Mouse (Mus musculus) embryonic facial prominence, embryonic 14.5 days (tissue): ENCODE data around the gene Sos1. TPM values are rescaled to one million over a fixed set of nuclear protein-coding genes. Genes with fewer than 3 reads are reported as not detected.

Experiments used
- ATAC-seq: fragments of 200-750 bp; cut with Nextera tagmentation; 2 replicates; pipeline ENCODE4 v1.8.0; 2017; ENCODE audit warnings: low read depth, moderate number of reproducible peaks, moderate TSS enrichment
- DNase-seq: peaks from one replicate; pipeline ENCODE4 v3.0.0-alpha.2; 2015; ENCODE audit warnings: low spot score
- H3K27ac ChIP-seq: fragments of 300-500 bp; sonication (generic); replicated peaks from 2 replicates; pipeline ENCODE4 v1.5.1; 2014; ENCODE audit warnings: low read depth, mild to moderate bottlenecking, low read length, moderate library complexity
- H3K27me3 ChIP-seq: fragments of 300-500 bp; sonication (generic); replicated peaks from 2 replicates; pipeline ENCODE4 v1.6.1; 2014; ENCODE audit warnings: low read length; ENCODE audit not compliant: control insufficient read depth, insufficient read depth
- H3K36me3 ChIP-seq: fragments of 300-500 bp; sonication (generic); 2 replicates; pipeline ENCODE4 v1.6.1; 2014; ENCODE audit warnings: low read length, mixed read lengths; ENCODE audit not compliant: control insufficient read depth, insufficient read depth
- H3K4me1 ChIP-seq: fragments of 300-500 bp; sonication (generic); 2 replicates; pipeline ENCODE4 v1.6.1; 2014; ENCODE audit warnings: antibody characterized with exemption, low read length; ENCODE audit not compliant: control insufficient read depth, insufficient read depth
- H3K4me2 ChIP-seq: fragments of 300-500 bp; sonication (generic); 2 replicates; pipeline ENCODE4 v1.6.1; 2014; ENCODE audit warnings: low read depth, mild to moderate bottlenecking, low read length, moderate library complexity, mixed read lengths
- H3K4me3 ChIP-seq: fragments of 300-500 bp; sonication (generic); 2 replicates; pipeline ENCODE4 v1.5.1; 2014; ENCODE audit warnings: low read depth, mild to moderate bottlenecking, low read length
- H3K9ac ChIP-seq: fragments of 300-500 bp; sonication (generic); 2 replicates; pipeline ENCODE4 v1.6.1; 2014; ENCODE audit warnings: low read depth, mild to moderate bottlenecking, low read length, moderate library complexity, mixed read lengths
- H3K9me3 ChIP-seq: fragments of 300-500 bp; sonication (generic); 2 replicates; pipeline ENCODE4 v1.6.1; 2016; ENCODE audit warnings: low read length; ENCODE audit not compliant: control insufficient read depth
- WGBS: fragments of 180-500 bp; shearing (Covaris S2); extraction: QIAGEN DNeasy Blood & Tissue Kit; methylation state at CpG from one replicate; pipeline ENCODE4 v1.1.7; 2014; 5-methylcytosine and 5-hydroxymethylcytosine counted together
- polyA plus RNA-seq: library from polyadenylated mRNA; unstranded; fragments of >200 nt; fragmentation: Nextera tagmentation; extraction: Ambion mirVana; gene quantifications from 2 replicates; pipeline ENCODE4 v1.2.1, GENCODE M21; 2014

Sos1 gene
- polyA plus RNA-seq, 1 experiment from 2014 or later = 8.3 TPM

DNA sequence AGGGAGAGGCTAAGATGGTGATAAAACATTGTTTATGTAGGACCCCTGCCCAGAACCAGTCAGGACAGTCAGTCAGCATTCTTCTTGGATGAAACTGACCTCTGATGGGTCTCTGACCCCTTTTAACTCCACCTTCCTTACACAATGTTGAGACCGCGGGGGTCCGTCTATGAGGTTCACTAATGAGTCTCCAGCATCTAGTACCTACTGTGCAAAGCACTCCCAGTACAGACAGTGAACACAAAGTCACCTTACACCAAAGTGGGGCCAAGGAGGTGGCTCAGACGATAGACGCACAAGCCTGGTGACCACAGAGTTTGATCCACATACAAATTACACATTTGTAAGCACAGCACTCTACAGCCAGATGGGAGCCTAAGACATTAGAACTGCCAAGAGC, 20.0 kb downstream of the Sos1 start:
- Histone ChIP-seq H3K36me3 (no peaks in the 10 kb centered on the region), H3K4me3 (no peak overlapping the region), H3K27ac (no peak overlapping the region), H3K4me2 (no peak overlapping the region), H3K4me1 (no peaks in the 10 kb centered on the region), H3K9me3 (no peaks in the 10 kb centered on the region), H3K27me3 (no peaks in the 10 kb centered on the region), H3K9ac (no peak overlapping the region)
- ATAC-seq (no peak), DNase-seq (no peak)
- WGBS = 66% methylated on average over 5 of the region's 5 CpGs

DNA sequence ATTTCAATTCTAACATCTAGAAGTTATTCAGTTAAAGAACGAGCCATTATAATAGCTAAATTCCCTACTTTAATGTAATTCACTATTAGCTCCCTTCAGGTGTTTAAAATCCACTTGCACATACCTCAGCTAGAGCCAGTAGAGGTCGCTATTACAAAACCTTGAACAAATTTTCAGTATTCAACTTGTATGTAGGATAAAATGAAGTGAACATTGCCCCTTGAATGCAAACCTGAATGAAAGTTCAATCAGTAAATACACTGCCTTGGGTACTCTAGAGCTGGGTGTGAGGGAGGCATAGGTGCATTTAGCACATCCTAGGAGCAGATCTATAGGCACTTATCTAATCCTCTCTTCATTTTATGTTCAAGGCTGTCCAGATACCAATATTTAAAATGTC, 24.6 kb downstream of the Sos1 start:
- no peak overlapping the region for H3K27ac ChIP-seq

DNA sequence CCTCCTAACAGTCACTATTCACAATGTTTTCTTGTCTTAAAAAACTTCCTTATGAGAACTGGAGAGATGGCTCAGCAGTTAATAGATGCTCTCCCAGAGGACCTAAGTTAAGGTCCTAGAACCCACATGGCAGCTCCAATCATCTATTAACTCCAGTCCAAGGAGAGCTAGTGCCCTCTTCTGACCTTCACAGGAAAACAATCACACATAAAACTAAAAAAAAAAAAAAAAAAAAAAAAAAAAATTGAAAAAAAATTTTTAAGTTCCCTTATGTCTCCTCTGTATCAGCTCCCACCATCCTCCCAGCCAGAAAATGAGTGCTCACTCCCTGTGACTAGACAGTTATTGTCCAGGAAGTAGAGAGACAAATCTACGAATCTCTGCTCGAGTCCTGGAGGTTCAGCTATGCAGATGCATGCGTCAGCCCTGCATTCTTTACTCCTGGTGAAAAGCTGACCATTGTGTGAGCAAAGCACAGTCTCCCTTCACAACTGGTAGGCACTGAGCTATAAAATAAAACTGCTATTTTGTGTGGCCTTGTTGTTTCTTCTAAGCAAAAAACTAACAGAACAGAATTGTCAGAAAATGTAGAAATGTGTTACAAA, 29.7 kb downstream of the Sos1 start:
- WGBS = 64% methylated on average over 3 of the region's 3 CpGs
- Histone ChIP-seq H3K9me3 (no peaks in the 10 kb centered on the region), H3K4me1 (no peaks in the 10 kb centered on the region), H3K27me3 (no peaks in the 10 kb centered on the region), H3K27ac (no peak overlapping the region), H3K4me3 (no peak overlapping the region), H3K9ac (no peak overlapping the region), H3K36me3 (peaks cover 45% of the 10 kb centered on the region), H3K4me2 (no peak overlapping the region)
- DNase-seq (no peak), ATAC-seq (no peak)

More for the DNA sequence above, 24.6 kb downstream of the Sos1 start:
- Histone ChIP-seq H3K4me1 (no peaks in the 10 kb centered on the region), H3K4me3 (no peak overlapping the region), H3K36me3 (peaks cover 8% of the 10 kb centered on the region; the same call in 1 of the 2 replicates), H3K9ac (no peak overlapping the region), H3K27me3 (no peaks in the 10 kb centered on the region), H3K9me3 (no peaks in the 10 kb centered on the region), H3K4me2 (no peak overlapping the region)
- DNase-seq = peak; percentile 77
- ATAC-seq = no peak
- 34% methylated on average over 2 of the region's 2 CpGs for WGBS

GRCm38 (mm10) chr17:80446470-80446869, 33.8 kb downstream of the Sos1 start:
- ATAC-seq = no peak
- no peak overlapping the region for H3K27ac ChIP-seq
- H3K9ac ChIP-seq = no peak overlapping the region
- H3K4me2 ChIP-seq = no peak overlapping the region
- H3K27me3 ChIP-seq = no peaks in the 10 kb centered on the region
- no peak overlapping the region for H3K4me3 ChIP-seq
- H3K4me1 ChIP-seq = no peaks in the 10 kb centered on the region
- H3K9me3 ChIP-seq = no peaks in the 10 kb centered on the region
- no peak for DNase-seq
- 93% methylated on average over 5 of the region's 5 CpGs for WGBS
- peaks cover 76% of the 10 kb centered on the region for H3K36me3 ChIP-seq

DNA sequence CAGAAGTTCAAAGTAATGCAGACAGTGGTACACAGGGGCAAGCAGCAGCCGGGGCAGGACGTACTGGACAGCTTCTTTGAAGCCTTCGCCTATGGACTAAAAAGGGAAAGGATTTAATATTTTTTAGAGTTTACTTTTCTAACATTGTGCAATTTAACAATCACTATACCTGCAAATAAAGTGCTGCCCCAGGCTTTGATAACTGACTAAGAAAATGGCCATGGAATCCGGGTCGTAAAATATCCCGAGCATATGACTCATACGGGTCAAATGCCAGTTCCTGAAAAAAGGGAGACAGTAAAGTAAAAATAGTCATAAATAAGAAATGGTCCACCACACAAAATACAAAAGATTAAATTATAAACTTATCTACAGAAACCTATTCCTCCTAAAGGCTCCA, 34.8 kb downstream of the Sos1 start:
- Histone ChIP-seq H3K4me1 (no peaks in the 10 kb centered on the region), H3K27me3 (no peaks in the 10 kb centered on the region), H3K4me3 (no peak overlapping the region), H3K9ac (no peak overlapping the region), H3K27ac (no peak overlapping the region), H3K9me3 (no peaks in the 10 kb centered on the region), H3K36me3 (peaks cover 79% of the 10 kb centered on the region), H3K4me2 (no peak overlapping the region)
- no peak for DNase-seq
- 86% methylated on average over 7 of the region's 7 CpGs for WGBS
- ATAC-seq = no peak

DNA sequence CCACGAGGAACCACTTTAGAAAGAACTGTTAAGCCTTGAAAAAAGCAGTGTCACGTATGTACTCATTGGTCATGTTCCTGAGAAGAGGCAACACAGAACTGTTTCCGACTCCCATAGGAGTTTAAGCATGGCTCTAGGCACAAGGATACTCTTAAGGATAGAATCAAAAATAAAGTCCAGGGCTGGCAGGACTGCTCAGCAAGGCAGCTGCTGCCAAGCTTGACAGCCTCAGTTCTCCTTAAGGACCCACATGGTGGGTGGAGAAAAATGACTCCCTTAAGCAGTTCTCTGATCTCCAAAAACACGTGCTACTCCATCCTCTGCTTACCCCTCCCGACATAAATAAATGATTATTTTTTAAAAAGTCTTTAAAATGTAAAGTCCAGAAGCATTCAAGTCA, 44.6 kb downstream of the Sos1 start:
- ATAC-seq (no peak), DNase-seq (no peak)
- H3K27me3 ChIP-seq = no peaks in the 10 kb centered on the region
- WGBS = 86% methylated on average over 5 of the region's 5 CpGs
- H3K9me3 ChIP-seq = no peaks in the 10 kb centered on the region
- H3K9ac ChIP-seq = no peak overlapping the region
- H3K4me3 ChIP-seq = no peak overlapping the region
- no peaks in the 10 kb centered on the region for H3K4me1 ChIP-seq
- H3K27ac ChIP-seq = no peak overlapping the region; the same call in 1 of the 2 replicates
- no peak overlapping the region for H3K4me2 ChIP-seq
- peaks cover 54% of the 10 kb centered on the region for H3K36me3 ChIP-seq

DNA sequence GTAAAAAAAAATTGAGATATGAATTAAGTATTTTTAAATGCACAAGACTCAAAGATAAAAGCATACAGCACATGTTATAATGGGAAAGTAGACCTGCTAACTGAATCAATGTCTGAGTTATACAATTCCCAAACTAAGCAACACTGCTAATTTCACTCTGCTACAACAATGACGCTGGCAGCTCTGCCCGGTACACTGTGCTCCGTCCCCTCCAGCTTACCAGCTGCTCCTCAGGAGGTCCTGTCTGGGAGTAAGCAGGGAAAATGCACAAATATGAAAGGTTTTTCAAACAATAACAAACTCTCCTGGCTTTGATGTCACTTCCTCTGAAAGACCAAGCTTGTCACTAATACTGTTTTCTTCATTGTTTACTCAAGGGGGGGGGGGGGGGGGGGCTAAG, 45.8 kb downstream of the Sos1 start:
- H3K27me3 ChIP-seq = no peaks in the 10 kb centered on the region
- ATAC-seq (no peak), DNase-seq (no peak)
- WGBS = 73% methylated on average over 3 of the region's 3 CpGs
- H3K4me3 ChIP-seq = no peak overlapping the region
- H3K27ac ChIP-seq = no peak overlapping the region
- H3K9me3 ChIP-seq = no peaks in the 10 kb centered on the region
- H3K9ac ChIP-seq = no peak overlapping the region
- peaks cover 53% of the 10 kb centered on the region for H3K36me3 ChIP-seq
- H3K4me2 ChIP-seq = no peak overlapping the region
- no peaks in the 10 kb centered on the region for H3K4me1 ChIP-seq

- Histone ChIP-seq H3K4me3 (no peak overlapping the region), H3K9ac (no peak overlapping the region), H3K4me1 (no peaks in the 10 kb centered on the region), H3K9me3 (no peaks in the 10 kb centered on the region), H3K4me2 (no peak overlapping the region), H3K36me3 (peaks cover 47% of the 10 kb centered on the region), H3K27ac (no peak overlapping the region), H3K27me3 (no peaks in the 10 kb centered on the region)
- no peak for DNase-seq
- 91% methylated on average over 9 of the region's 9 CpGs for WGBS
- ATAC-seq = no peak
Measured at GRCm38 (mm10) chr17:80431997-80432396, 48.3 kb downstream of the Sos1 start.

- no peak overlapping the region for H3K4me2 ChIP-seq
- H3K27me3 ChIP-seq = no peaks in the 10 kb centered on the region
- H3K9me3 ChIP-seq = no peaks in the 10 kb centered on the region
- peaks cover 32% of the 10 kb centered on the region for H3K36me3 ChIP-seq
- ATAC-seq (no peak), DNase-seq (no peak)
- no peak overlapping the region for H3K4me3 ChIP-seq
- H3K4me1 ChIP-seq = no peaks in the 10 kb centered on the region
- WGBS = 65% methylated on average over 2 of the region's 2 CpGs
- no peak overlapping the region; the same call in 1 of the 2 replicates for H3K27ac ChIP-seq
- H3K9ac ChIP-seq = no peak overlapping the region
Measured at GRCm38 (mm10) chr17:80427966-80428365, 52.3 kb downstream of the Sos1 start.
